18 mouse cellular contexts compared by ENCODE assay signal in the genomic region with DNA sequence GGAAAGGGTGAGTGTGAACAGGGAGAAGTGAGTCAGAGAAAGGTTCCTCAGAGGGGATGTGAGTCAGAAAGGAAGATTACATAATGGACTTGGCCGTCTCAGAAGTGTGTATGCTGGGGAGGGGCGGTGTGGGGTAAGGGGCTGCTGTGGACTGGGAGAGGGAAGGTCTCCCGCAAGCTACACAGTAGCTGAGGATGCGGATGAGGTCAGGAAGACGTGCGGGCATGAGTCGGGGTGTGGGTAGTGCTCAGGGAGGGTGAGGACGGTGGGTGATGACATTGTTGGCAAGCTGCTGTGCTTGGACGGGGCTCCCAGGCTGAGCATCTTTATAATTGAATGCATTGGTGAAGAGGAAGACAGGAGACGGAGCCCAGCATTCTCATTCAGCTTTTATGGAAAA.
DNase-seq lines count a peak whose midpoint lies in the region; ATAC-seq and TF ChIP-seq lines count a peak whose summit lies in the region.
"Had no signal": no experiment of that assay in that cellular context is flagged by ENCODE, and none has a peak within 500 bp of the region (broad histone marks: within the 10 kb centered on the region; RNA-seq: fewer than 3 reads in every experiment).

No protein-coding gene starts in this region.

- H3K9me3 ChIP-seq in heart, embryonic 10.5 days: no peaks in the 10 kb centered on the region
- no peaks in the 10 kb centered on the region for H3K9me3 ChIP-seq in stomach, postnatal 0 days (ENCODE audit: control insufficient read depth, low read length)
- H3K9me3 ChIP-seq: forebrain, embryonic 10.5 days; heart, embryonic 13.5 days; hindbrain, embryonic 13.5 days; intestine, embryonic 15.5 days; limb, embryonic 13.5 days; liver, embryonic 15.5 days; midbrain, embryonic 15.5 days had no signal

- intact Hi-C loops in gastrocnemius, adult 2 months (cut with DNase I): no loop called here

- no peak overlapping the region for H3K4me2 ChIP-seq in stomach, postnatal 0 days (replicated peaks; ENCODE audit: low read depth)
- H3K4me2 ChIP-seq: heart, embryonic 13.5 days; hindbrain, embryonic 13.5 days; intestine, embryonic 15.5 days; limb, embryonic 13.5 days; liver, embryonic 15.5 days; midbrain, embryonic 15.5 days had no signal

- no peak for TF ChIP-seq CTCF in gastrocnemius, adult 2 months (IDR thresholded peaks at IDR 0.05)
- TF ChIP-seq CTCF in stomach, postnatal 0 days (IDR thresholded peaks at IDR 0.05; ENCODE audit: low read depth): no peak

- no peaks in the 10 kb centered on the region for H3K27me3 ChIP-seq in heart, embryonic 10.5 days (ENCODE audit: insufficient read depth, poor library complexity, severe bottlenecking)
- H3K27me3 ChIP-seq in stomach, postnatal 0 days (ENCODE audit: control insufficient read depth, insufficient read depth, low read length): no peaks in the 10 kb centered on the region
- H3K27me3 ChIP-seq: heart, embryonic 13.5 days; hindbrain, embryonic 13.5 days; intestine, embryonic 15.5 days; limb, embryonic 13.5 days; liver, embryonic 15.5 days; midbrain, embryonic 15.5 days had no signal

- H3K27ac ChIP-seq in gastrocnemius, adult 2 months: no peak overlapping the region
- peak overlapping the region; percentile 33; the same call in 1 of the 2 replicates for H3K27ac ChIP-seq in heart, embryonic 10.5 days
- no peak overlapping the region for H3K27ac ChIP-seq in stomach, postnatal 0 days (replicated peaks)
- H3K27ac ChIP-seq: forebrain, embryonic 10.5 days; heart, embryonic 13.5 days; hindbrain, embryonic 13.5 days; intestine, embryonic 15.5 days; limb, embryonic 13.5 days; liver, embryonic 15.5 days; midbrain, embryonic 15.5 days had no signal

- DNase-seq in gastrocnemius, adult 2 months: peak; percentile 38
- DNase-seq in gastrocnemius, postnatal 10 days: no peak
- DNase-seq in urinary bladder, postnatal 14 days (ENCODE audit: low spot score): peak; percentile 3
- DNase-seq in urinary bladder, adult 18-20 months (ENCODE audit: low spot score in 2 of 2): no peak
- no peak for DNase-seq in heart, embryonic 10.5 days (ENCODE audit: low spot score)
- DNase-seq in stomach, postnatal 0 days (ENCODE audit: low spot score): no peak
- DNase-seq in frontal cortex, postnatal 10 days (ENCODE audit: low spot score in 2 of 2): no peak
- no peak for DNase-seq in thymus, adult 18-20 months
- DNase-seq: lung, postnatal 4 days; right cerebral cortex, postnatal 25 days; thymus, adult 2 months had no signal

- 66% methylated on average over 10 of the region's 10 CpGs for WGBS in heart, embryonic 10.5 days
- 66% methylated on average over 10 of the region's 10 CpGs for WGBS in stomach, postnatal 0 days

- no peak overlapping the region for H3K9ac ChIP-seq in stomach, postnatal 0 days (ENCODE audit: low read length)
- H3K9ac ChIP-seq: heart, embryonic 13.5 days; hindbrain, embryonic 13.5 days; intestine, embryonic 15.5 days; limb, embryonic 13.5 days; liver, embryonic 15.5 days; midbrain, embryonic 15.5 days had no signal

- H3K4me1 ChIP-seq in heart, embryonic 10.5 days: peaks cover 24% of the 10 kb centered on the region
- no peaks in the 10 kb centered on the region for H3K4me1 ChIP-seq in stomach, postnatal 0 days (replicated peaks; ENCODE audit: control insufficient read depth, insufficient read depth)
- H3K4me1 ChIP-seq: liver, embryonic 15.5 days had no signal

- 0 out of 2 replicates have a peak, but pooled peaks have one; percentile 29 for ATAC-seq in stomach, postnatal 0 days (ENCODE audit: low FRiP score, low TSS enrichment)
- ATAC-seq: intestine, embryonic 15.5 days; midbrain, embryonic 15.5 days had no signal

- H3K36me3 ChIP-seq in heart, embryonic 10.5 days: no peaks in the 10 kb centered on the region
- H3K36me3 ChIP-seq in stomach, postnatal 0 days (ENCODE audit: control insufficient read depth, insufficient read depth, low read length): no peaks in the 10 kb centered on the region
- H3K36me3 ChIP-seq: forebrain, embryonic 10.5 days; heart, embryonic 13.5 days; hindbrain, embryonic 13.5 days; intestine, embryonic 15.5 days; limb, embryonic 13.5 days; liver, embryonic 15.5 days; midbrain, embryonic 15.5 days had no signal

- no peak overlapping the region for H3K4me3 ChIP-seq in gastrocnemius, adult 2 months
- H3K4me3 ChIP-seq in heart, embryonic 10.5 days: no peak overlapping the region
- H3K4me3 ChIP-seq in stomach, postnatal 0 days (ENCODE audit: low read depth, low read length): no peak overlapping the region
- H3K4me3 ChIP-seq: forebrain, embryonic 10.5 days; heart, embryonic 13.5 days; hindbrain, embryonic 13.5 days; intestine, embryonic 15.5 days; limb, embryonic 13.5 days; liver, embryonic 15.5 days; midbrain, embryonic 15.5 days had no signal

- no peak for TF ChIP-seq EP300 in stomach, postnatal 0 days (optimal IDR thresholded peaks at IDR 0.05)

Comparison
In these comparisons a context has a peak if more than half of its experiments do, and no peak if none do; other contexts are left out.
1. DNase-seq: peak in gastrocnemius, adult 2 months (single experiment) and urinary bladder, postnatal 14 days (single experiment); none in gastrocnemius, postnatal 10 days (single experiment), urinary bladder, adult 18-20 months (0 of 2), heart, embryonic 10.5 days (single experiment), stomach, postnatal 0 days (single experiment), frontal cortex, postnatal 10 days (0 of 2) and thymus, adult 18-20 months (0 of 2).